Mouse (Mus musculus) lung, adult 2 months (tissue): Measurements from ENCODE around the gene Wdr37. TPM values are rescaled to one million over a fixed set of nuclear protein-coding genes. Genes with fewer than 3 reads are reported as not detected.

Source experiments
- DNase-seq: peaks from one replicate; pipeline ENCODE4 v3.0.0; 2022
- H3K4me1 ChIP-seq: fragments of 200-500 bp; 2 replicates; pipeline ENCODE4 v1.6.1; 2011; ENCODE audit warnings: low read length; ENCODE audit not compliant: control insufficient read depth, insufficient read depth
- H3K4me3 ChIP-seq: fragments of 200-500 bp; replicated peaks from 2 replicates; pipeline ENCODE3; 2011; ENCODE audit warnings: low read depth, mild to moderate bottlenecking, control low read depth, low read length; ENCODE audit errors: extremely low read depth
- CTCF ChIP-seq: fragments of 200-500 bp; IDR thresholded peaks from 2 replicates; pipeline ENCODE4 v1.5.1; 2011; ENCODE audit warnings: mild to moderate bottlenecking, low read length, control low read depth; ENCODE audit not compliant: insufficient read depth
- POLR2A ChIP-seq: fragments of 200-500 bp; IDR thresholded peaks from 2 replicates; pipeline ENCODE4 v1.6.1; 2011; ENCODE audit warnings: low read depth, mild to moderate bottlenecking, control low read depth, low read length, borderline replicate concordance; ENCODE audit errors: extremely low read depth
- WGBS: fragments of 180-500 bp; shearing (Covaris S2); methylation state at CpG from one replicate; pipeline ENCODE4 v1.1.7; 2018; 5-methylcytosine and 5-hydroxymethylcytosine counted together
- polyA plus RNA-seq: library from polyadenylated mRNA; depleted of rRNA; stranded (reverse); fragments of >200 nt; gene quantifications from 2 replicates; pipeline ENCODE4 v1.2.3, GENCODE M21; 2012

Gene Wdr37
- polyA plus RNA-seq, 1 experiment: 22.3 TPM

- Histone ChIP-seq H3K4me3 (no peak overlapping the region), H3K4me1 (no peaks in the 10 kb centered on the region)
- DNase-seq: no peak
- TF ChIP-seq POLR2A (no peak), CTCF (no peak)
- 90% methylated on average over 4 of the region's 4 CpGs for WGBS
Observed at GRCm38 (mm10) chr13:8822201-8822600, 49.5 kb downstream of the Wdr37 start.

GRCm38 (mm10) chr13:8805931-8806330, 65.8 kb downstream of the Wdr37 start:
- WGBS: 91% methylated on average over 2 of the region's 2 CpGs
- no peak for TF ChIP-seq POLR2A
- TF ChIP-seq CTCF: no peak
- Histone ChIP-seq H3K4me1 (no peaks in the 10 kb centered on the region), H3K4me3 (no peak overlapping the region)
- no peak for DNase-seq

GRCm38 (mm10) chr13:8800576-8800975, 71.1 kb downstream of the Wdr37 start:
- TF ChIP-seq POLR2A (no peak), CTCF (no peak)
- H3K4me1 ChIP-seq: no peaks in the 10 kb centered on the region

DNA sequence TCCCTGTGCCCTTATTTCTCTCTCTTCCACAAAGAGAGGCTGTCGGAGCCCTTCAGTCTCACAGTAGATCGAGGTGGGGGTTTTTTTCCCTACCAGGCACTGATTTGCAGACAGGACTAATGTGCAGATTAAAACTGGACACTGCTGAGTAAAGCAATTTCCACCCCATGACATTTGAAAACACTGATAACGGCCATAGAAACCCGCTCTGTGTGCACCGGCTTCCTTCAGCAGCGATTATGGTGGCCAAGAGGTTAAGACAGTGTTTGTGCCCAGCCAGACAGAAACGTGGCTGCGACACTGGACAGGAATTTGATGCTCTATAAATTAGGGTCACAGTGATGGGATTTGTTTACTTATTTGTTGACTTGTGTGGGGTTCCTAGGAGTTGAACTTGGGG, 78.5 kb downstream of the Wdr37 start:
- 56% methylated on average over 8 of the region's 8 CpGs for WGBS
- no peak for DNase-seq
- Histone ChIP-seq H3K4me1 (no peaks in the 10 kb centered on the region), H3K4me3 (no peak overlapping the region)
- TF ChIP-seq CTCF (no peak), POLR2A (no peak)

More at GRCm38 (mm10) chr13:8800576-8800975, 71.1 kb downstream of the Wdr37 start:
- 66% methylated on average over 6 of the region's 6 CpGs for WGBS
- H3K4me3 ChIP-seq: no peak overlapping the region
- no peak for DNase-seq

GRCm38 (mm10) chr13:8785185-8785584, 86.5 kb downstream of the Wdr37 start:
- H3K4me1 ChIP-seq: no peaks in the 10 kb centered on the region
- WGBS: 32% methylated on average over 9 of the region's 9 CpGs
- TF ChIP-seq POLR2A (no peak), CTCF (peak; percentile 81)
- no peak overlapping the region for H3K4me3 ChIP-seq
- peak; percentile 24 for DNase-seq

DNA sequence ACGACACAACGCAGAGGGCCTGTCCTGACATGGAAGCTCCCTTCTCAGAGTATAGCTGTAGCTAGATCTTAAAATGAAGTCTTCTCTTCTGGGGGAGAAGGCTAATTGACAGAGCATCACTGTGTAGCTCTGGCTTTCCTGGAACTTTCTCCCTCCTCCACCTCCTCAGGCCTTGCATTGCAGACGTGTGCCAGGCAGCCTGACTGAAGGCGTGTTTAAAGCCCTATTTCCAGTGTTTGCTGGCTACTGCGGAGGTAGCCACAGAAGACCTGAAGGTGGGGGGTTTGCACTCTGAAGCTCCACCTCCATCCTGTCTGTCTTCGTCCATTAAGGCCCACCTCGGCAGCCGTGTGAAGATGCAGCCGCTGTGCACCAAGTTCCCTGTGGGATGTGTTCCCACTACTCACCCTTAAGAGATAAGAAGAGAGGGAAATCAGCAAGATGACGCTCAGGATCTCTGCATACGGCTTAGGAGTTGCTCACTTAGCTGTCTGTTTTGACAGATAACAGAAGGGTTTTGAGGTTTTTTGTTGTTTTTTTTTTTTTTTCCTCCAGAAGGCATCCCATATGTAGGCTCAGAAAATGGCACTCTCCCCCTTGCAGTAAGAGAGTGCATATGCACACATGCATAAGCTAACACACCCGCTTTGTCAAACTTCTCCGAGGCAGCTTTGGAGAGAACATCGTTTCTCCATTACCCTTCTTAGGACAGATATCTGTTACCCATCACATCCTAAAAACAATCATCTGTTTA, 87.2 kb downstream of the Wdr37 start:
- WGBS: 71% methylated on average over 14 of the region's 14 CpGs
- no peak for DNase-seq
- TF ChIP-seq CTCF (no peak), POLR2A (no peak)
- Histone ChIP-seq H3K4me3 (no peak overlapping the region), H3K4me1 (no peaks in the 10 kb centered on the region)

GRCm38 (mm10) chr13:8783686-8784307, 87.9 kb downstream of the Wdr37 start:
- 71% methylated on average over 10 of the region's 10 CpGs for WGBS
- no peak for DNase-seq
- no peaks in the 10 kb centered on the region for H3K4me1 ChIP-seq
- no peak for TF ChIP-seq POLR2A
- TF ChIP-seq CTCF: no peak
- no peak overlapping the region for H3K4me3 ChIP-seq

- H3K4me1 ChIP-seq: no peaks in the 10 kb centered on the region
- no peak overlapping the region for H3K4me3 ChIP-seq
- 48% methylated on average over 4 of the region's 4 CpGs for WGBS
- DNase-seq: no peak
- TF ChIP-seq CTCF (no peak), POLR2A (no peak)
Observed at GRCm38 (mm10) chr13:8782636-8783035, 89.1 kb downstream of the Wdr37 start.

- Histone ChIP-seq H3K4me1 (no peaks in the 10 kb centered on the region), H3K4me3 (no peak overlapping the region)
- no peak for TF ChIP-seq POLR2A
- peak; percentile 67 for TF ChIP-seq CTCF
- WGBS: 55% methylated on average over 4 of the region's 4 CpGs
- peak; percentile 18 for DNase-seq
Observed at GRCm38 (mm10) chr13:8780441-8780840, 91.3 kb downstream of the Wdr37 start.

GRCm38 (mm10) chr13:8770616-8771015, 101.1 kb downstream of the Wdr37 start:
- no peak for TF ChIP-seq CTCF
- TF ChIP-seq POLR2A: no peak
- WGBS: 48% methylated on average over 4 of the region's 4 CpGs
- H3K4me3 ChIP-seq: no peak overlapping the region
- H3K4me1 ChIP-seq: no peaks in the 10 kb centered on the region
- no peak for DNase-seq
